Mouse (Mus musculus): ENCODE results near the gene Upb1. TPM values are rescaled to one million over a fixed set of nuclear protein-coding genes. Genes with fewer than 3 reads are reported as not detected.

The Upb1 gene
- polyA plus RNA-seq, 1 experiment: 3.2 TPM

- TF ChIP-seq POLR2A (IDR thresholded peaks at IDR 0.05; ENCODE audit: borderline replicate concordance, control insufficient read depth, low read depth, low read length) (no peak), CTCF (IDR thresholded peaks at IDR 0.05; ENCODE audit: control insufficient read depth, insufficient read depth, low read length) (no peak)
- H3K4me1 ChIP-seq (ENCODE audit: control insufficient read depth, insufficient read depth, low read length): peaks cover 1% of the 10 kb centered on the region
- no peak overlapping the region for H3K4me3 ChIP-seq (replicated peaks; ENCODE audit: control insufficient read depth, low read depth, low read length)
- H3K27ac ChIP-seq (ENCODE audit: control insufficient read depth, insufficient read depth, low read depth, low read length, poor library complexity): peak overlapping the region; percentile 88
- 18% methylated on average over 7 of the region's 7 CpGs for WGBS
These were observed 28.7 kb downstream of the Upb1 start for GRCm38 (mm10) chr10:75429522-75430146.

GRCm38 (mm10) chr10:75430147-75430537 is 29.2 kb downstream of the Upb1 start:
- WGBS: 72% methylated on average over 5 of the region's 5 CpGs
- TF ChIP-seq CTCF (IDR thresholded peaks at IDR 0.05; ENCODE audit: control insufficient read depth, insufficient read depth, low read length) (no peak), POLR2A (IDR thresholded peaks at IDR 0.05; ENCODE audit: borderline replicate concordance, control insufficient read depth, low read depth, low read length) (no peak)
- peaks cover 1% of the 10 kb centered on the region for H3K4me1 ChIP-seq (ENCODE audit: control insufficient read depth, insufficient read depth, low read length)
- H3K4me3 ChIP-seq (replicated peaks; ENCODE audit: control insufficient read depth, low read depth, low read length): no peak overlapping the region
- peak overlapping the region; percentile 88 for H3K27ac ChIP-seq (ENCODE audit: control insufficient read depth, insufficient read depth, low read depth, low read length, poor library complexity)

DNA sequence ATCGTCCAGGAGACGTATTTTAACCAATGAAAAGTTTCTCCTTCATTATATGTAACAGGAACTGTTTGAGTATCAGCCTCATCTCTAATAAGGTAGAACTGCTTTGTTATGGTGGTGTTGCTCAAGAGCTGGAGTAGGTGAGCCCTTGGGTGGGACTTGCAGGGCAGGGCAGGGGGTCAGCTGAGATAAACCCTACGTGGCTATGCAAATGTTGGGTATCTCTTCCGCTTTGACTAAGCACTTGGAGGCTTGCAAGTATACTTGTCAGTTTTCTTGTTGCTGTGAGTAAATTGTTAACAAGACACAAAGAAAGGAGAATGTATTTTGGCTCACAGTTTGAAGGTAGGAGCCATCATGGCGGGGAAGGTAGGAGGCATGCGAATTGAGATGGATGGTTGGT is 29.7 kb downstream of the Upb1 start:
- Histone ChIP-seq H3K4me3 (replicated peaks; ENCODE audit: control insufficient read depth, low read depth, low read length) (no peak overlapping the region), H3K4me1 (ENCODE audit: control insufficient read depth, insufficient read depth, low read length) (peaks cover 1% of the 10 kb centered on the region), H3K27ac (ENCODE audit: control insufficient read depth, insufficient read depth, low read depth, low read length, poor library complexity) (0 out of 2 replicates have a peak overlapping the region, but pooled peaks have one; percentile 19)
- 81% methylated on average over 6 of the region's 6 CpGs for WGBS
- TF ChIP-seq CTCF (IDR thresholded peaks at IDR 0.05; ENCODE audit: control insufficient read depth, insufficient read depth, low read length) (no peak), POLR2A (IDR thresholded peaks at IDR 0.05; ENCODE audit: borderline replicate concordance, control insufficient read depth, low read depth, low read length) (no peak)

- WGBS: 4% methylated on average over 3 of the region's 3 CpGs
- Histone ChIP-seq H3K4me1 (ENCODE audit: control insufficient read depth, insufficient read depth, low read length) (no peaks in the 10 kb centered on the region), H3K27ac (ENCODE audit: control insufficient read depth, insufficient read depth, low read depth, low read length, poor library complexity) (no peak overlapping the region), H3K4me3 (replicated peaks; ENCODE audit: control insufficient read depth, low read depth, low read length) (no peak overlapping the region)
- TF ChIP-seq CTCF (IDR thresholded peaks at IDR 0.05; ENCODE audit: control insufficient read depth, insufficient read depth, low read length) (peak; percentile 74), POLR2A (IDR thresholded peaks at IDR 0.05; ENCODE audit: borderline replicate concordance, control insufficient read depth, low read depth, low read length) (no peak)
These were observed 35.8 kb downstream of the Upb1 start for GRCm38 (mm10) chr10:75436604-75437217.

DNA sequence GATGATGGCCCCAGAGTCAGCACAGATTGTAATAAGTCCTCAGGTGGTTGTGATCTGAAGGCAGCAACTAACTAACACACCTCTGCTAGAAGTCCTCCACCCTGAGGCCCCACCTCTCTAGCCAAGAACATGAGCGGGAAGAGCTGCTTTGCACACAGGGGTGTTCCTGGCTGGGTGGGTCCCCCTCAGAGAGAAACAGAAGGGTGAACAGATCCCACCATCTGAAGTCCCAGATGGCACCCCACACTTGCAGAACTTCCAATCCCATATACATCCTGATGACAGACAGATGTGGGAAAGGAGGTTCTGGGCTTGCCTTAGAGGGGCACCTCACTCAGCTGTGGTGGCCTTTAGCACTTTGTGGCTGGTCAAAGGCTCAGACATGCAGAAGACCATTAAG is 36.4 kb downstream of the Upb1 start:
- H3K4me3 ChIP-seq (replicated peaks; ENCODE audit: control insufficient read depth, low read depth, low read length): no peak overlapping the region
- TF ChIP-seq POLR2A (IDR thresholded peaks at IDR 0.05; ENCODE audit: borderline replicate concordance, control insufficient read depth, low read depth, low read length) (no peak), CTCF (IDR thresholded peaks at IDR 0.05; ENCODE audit: control insufficient read depth, insufficient read depth, low read length) (no peak)
- H3K4me1 ChIP-seq (ENCODE audit: control insufficient read depth, insufficient read depth, low read length): no peaks in the 10 kb centered on the region
- WGBS: 100% methylated on average over 1 of the region's 1 CpGs
- no peak overlapping the region for H3K27ac ChIP-seq (ENCODE audit: control insufficient read depth, insufficient read depth, low read depth, low read length, poor library complexity)

DNA sequence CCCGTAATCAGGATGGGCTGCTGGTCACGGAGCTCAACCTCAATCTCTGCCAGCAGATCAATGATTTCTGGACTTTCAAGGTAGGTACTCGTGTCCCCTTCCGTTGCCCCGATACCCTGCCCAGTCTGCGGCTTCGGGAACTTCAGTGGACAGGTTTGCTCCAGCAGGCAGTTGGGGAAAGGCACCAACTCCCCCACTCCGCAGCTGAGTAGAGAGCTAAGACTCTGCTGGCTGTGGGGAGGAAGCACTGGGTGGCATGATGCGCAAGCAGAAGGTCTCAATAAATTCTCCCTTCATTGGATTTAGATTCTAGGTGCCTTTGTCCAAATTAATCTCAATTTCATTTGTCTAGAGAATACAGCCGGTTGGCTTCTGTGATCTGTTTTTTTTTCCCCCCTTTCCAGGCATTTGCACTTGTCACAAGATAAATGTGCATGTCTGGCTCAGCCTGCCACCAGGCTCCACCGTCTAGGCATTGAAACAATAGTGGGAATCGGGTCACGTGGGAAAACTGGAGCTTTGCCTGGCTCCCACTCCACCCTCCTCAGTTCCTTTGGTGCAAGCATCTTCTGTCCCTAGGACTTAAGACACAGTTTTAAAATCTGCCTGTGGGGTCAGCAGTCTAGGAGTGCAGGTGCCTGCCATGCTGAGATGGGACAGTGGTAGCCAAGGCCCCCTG is 37.4 kb downstream of the Upb1 start:
- TF ChIP-seq POLR2A (IDR thresholded peaks at IDR 0.05; ENCODE audit: borderline replicate concordance, control insufficient read depth, low read depth, low read length): no peak
- no peak for TF ChIP-seq CTCF (IDR thresholded peaks at IDR 0.05; ENCODE audit: control insufficient read depth, insufficient read depth, low read length)
- no peak overlapping the region for H3K4me3 ChIP-seq (replicated peaks; ENCODE audit: control insufficient read depth, low read depth, low read length)
- H3K4me1 ChIP-seq (ENCODE audit: control insufficient read depth, insufficient read depth, low read length): no peaks in the 10 kb centered on the region
- 75% methylated on average over 13 of the region's 13 CpGs for WGBS
- H3K27ac ChIP-seq (ENCODE audit: control insufficient read depth, insufficient read depth, low read depth, low read length, poor library complexity): no peak overlapping the region

DNA sequence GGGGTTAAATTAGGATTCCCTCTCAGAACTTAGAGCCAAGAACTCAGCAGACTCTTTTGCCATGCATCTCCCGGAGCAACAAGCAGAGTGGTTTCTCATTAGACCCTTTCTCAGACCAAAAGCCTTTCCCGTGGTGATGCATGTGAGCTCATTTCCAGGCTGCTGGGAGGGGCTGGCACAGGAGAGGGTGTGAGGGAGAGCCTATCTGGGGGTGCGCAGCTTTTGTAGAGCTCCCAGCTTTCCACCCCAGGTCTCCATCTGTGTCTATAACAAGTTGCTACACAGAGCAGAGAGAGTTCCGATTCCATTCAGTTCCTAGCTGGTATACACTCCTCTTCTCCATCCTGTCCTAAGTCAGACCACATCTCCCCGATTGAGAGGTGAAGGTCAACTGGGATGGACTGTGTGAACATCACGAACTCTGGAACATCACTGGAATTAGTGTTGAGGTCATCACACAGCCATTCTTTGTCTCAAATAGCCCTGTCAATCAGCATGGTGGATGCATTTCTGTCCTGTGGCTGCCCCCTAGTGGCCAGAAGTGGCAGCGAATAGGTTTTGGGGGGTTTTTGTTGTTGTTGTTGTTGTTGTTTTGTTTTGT is 38.4 kb downstream of the Upb1 start:
- Histone ChIP-seq H3K27ac (ENCODE audit: control insufficient read depth, insufficient read depth, low read depth, low read length, poor library complexity) (no peak overlapping the region), H3K4me1 (ENCODE audit: control insufficient read depth, insufficient read depth, low read length) (peaks cover 1% of the 10 kb centered on the region; the same call in 1 of the 2 replicates), H3K4me3 (replicated peaks; ENCODE audit: control insufficient read depth, low read depth, low read length) (no peak overlapping the region)
- no peak for TF ChIP-seq POLR2A (IDR thresholded peaks at IDR 0.05; ENCODE audit: borderline replicate concordance, control insufficient read depth, low read depth, low read length)
- peak; percentile 69 for TF ChIP-seq CTCF (IDR thresholded peaks at IDR 0.05; ENCODE audit: control insufficient read depth, insufficient read depth, low read length)
- WGBS: 41% methylated on average over 7 of the region's 7 CpGs

DNA sequence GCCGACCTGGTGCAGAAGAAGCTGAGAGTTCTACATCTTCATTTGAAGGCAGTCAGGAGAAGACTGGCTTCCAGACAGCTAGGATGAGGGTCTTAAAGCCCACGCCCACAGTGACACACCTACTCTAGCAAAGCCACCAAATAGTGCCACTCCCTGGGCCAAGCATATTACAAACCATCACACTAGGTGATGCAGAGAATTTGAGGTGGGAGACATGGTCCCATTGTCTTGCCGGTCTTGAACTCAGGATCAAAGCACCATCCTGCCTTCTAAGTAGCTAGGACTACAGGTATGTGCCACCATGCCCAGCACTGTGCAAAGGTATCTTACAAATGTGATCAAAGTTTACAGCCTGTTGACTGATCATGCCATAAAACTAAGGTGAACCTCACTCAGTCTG is 39.8 kb downstream of the Upb1 start:
- no peak overlapping the region for H3K4me3 ChIP-seq (replicated peaks; ENCODE audit: control insufficient read depth, low read depth, low read length)
- no peak for TF ChIP-seq POLR2A (IDR thresholded peaks at IDR 0.05; ENCODE audit: borderline replicate concordance, control insufficient read depth, low read depth, low read length)
- no peak for TF ChIP-seq CTCF (IDR thresholded peaks at IDR 0.05; ENCODE audit: control insufficient read depth, insufficient read depth, low read length)
- H3K27ac ChIP-seq (ENCODE audit: control insufficient read depth, insufficient read depth, low read depth, low read length, poor library complexity): no peak overlapping the region
- 71% methylated on average over 3 of the region's 3 CpGs for WGBS
- peaks cover 1% of the 10 kb centered on the region; the same call in 1 of the 2 replicates for H3K4me1 ChIP-seq (ENCODE audit: control insufficient read depth, insufficient read depth, low read length)
